Mouse (Mus musculus) midbrain, embryonic 12.5 days (tissue): Measurements from ENCODE around the gene BC029722. TPM values are rescaled to one million over a fixed set of nuclear protein-coding genes. Genes with fewer than 3 reads are reported as not detected.

Source experiments
- ATAC-seq: fragments of 200-750 bp; cut with Nextera tagmentation; 2 replicates; pipeline ENCODE4 v1.8.0; 2017; ENCODE audit warnings: low read depth, moderate TSS enrichment, moderate library complexity; ENCODE audit not compliant: low FRiP score
- H3K27ac ChIP-seq: fragments of 300-500 bp; sonication (generic); replicated peaks from 2 replicates; pipeline ENCODE4 v1.5.1; 2016; ENCODE audit warnings: mild to moderate bottlenecking
- H3K27me3 ChIP-seq: fragments of 300-500 bp; sonication (generic); 2 replicates; pipeline ENCODE4 v1.6.1; 2016; ENCODE audit warnings: mild to moderate bottlenecking
- H3K36me3 ChIP-seq: fragments of 300-500 bp; sonication (generic); 2 replicates; pipeline ENCODE4 v1.6.1; 2016
- H3K4me1 ChIP-seq: fragments of 300-500 bp; sonication (generic); 2 replicates; pipeline ENCODE4 v1.6.1; 2016
- H3K4me2 ChIP-seq: fragments of 300-500 bp; sonication (generic); replicated peaks from 2 replicates; pipeline ENCODE4 v1.6.1; 2016; ENCODE audit warnings: mild to moderate bottlenecking, moderate library complexity
- H3K4me3 ChIP-seq: fragments of 300-500 bp; sonication (generic); 2 replicates; pipeline ENCODE4 v1.5.1; 2016; ENCODE audit warnings: mild to moderate bottlenecking
- H3K9ac ChIP-seq: fragments of 300-500 bp; sonication (generic); replicated peaks from 2 replicates; pipeline ENCODE4 v1.6.1; 2016; ENCODE audit warnings: mild to moderate bottlenecking, moderate library complexity
- H3K9me3 ChIP-seq: fragments of 300-500 bp; sonication (generic); 2 replicates; pipeline ENCODE4 v1.6.1; 2016; ENCODE audit warnings: mild to moderate bottlenecking
- WGBS: fragments of 180-500 bp; shearing (Covaris S2); methylation state at CpG from one replicate; pipeline ENCODE4 v1.1.7; 2016; 5-methylcytosine and 5-hydroxymethylcytosine counted together
- polyA plus RNA-seq: library from polyadenylated mRNA; unstranded; fragments of >200 nt; fragmentation: Nextera tagmentation; extraction: Ambion mirVana; gene quantifications from 2 replicates; pipeline ENCODE4 v1.2.1, GENCODE M21; 2016

BC029722 gene
- polyA plus RNA-seq, 1 experiment from 2014 or later, result 14.4 TPM

- ATAC-seq, result no peak
- no peak overlapping the region for H3K4me2 ChIP-seq
- no peak overlapping the region for H3K4me3 ChIP-seq
- H3K4me1 ChIP-seq, result peaks cover 16% of the 10 kb centered on the region
- no peak overlapping the region for H3K27ac ChIP-seq
- H3K27me3 ChIP-seq, result no peaks in the 10 kb centered on the region
- H3K9ac ChIP-seq, result no peak overlapping the region
- peaks cover 30% of the 10 kb centered on the region for H3K36me3 ChIP-seq
- WGBS, result 78% methylated on average over 10 of the region's 10 CpGs
- no peaks in the 10 kb centered on the region for H3K9me3 ChIP-seq
These were observed 1.7 kb downstream of the BC029722 start for GRCm38 (mm10) chr2:155817301-155818245.

GRCm38 (mm10) chr2:155816179-155816578, 3.0 kb downstream of the BC029722 start:
- no peak overlapping the region for H3K4me3 ChIP-seq
- no peak overlapping the region for H3K9ac ChIP-seq
- no peaks in the 10 kb centered on the region for H3K9me3 ChIP-seq
- no peak overlapping the region for H3K27ac ChIP-seq
- 100% methylated on average over 1 of the region's 1 CpGs for WGBS
- H3K36me3 ChIP-seq, result peaks cover 18% of the 10 kb centered on the region
- peaks cover 16% of the 10 kb centered on the region for H3K4me1 ChIP-seq
- H3K27me3 ChIP-seq, result no peaks in the 10 kb centered on the region
- ATAC-seq, result no peak
- no peak overlapping the region for H3K4me2 ChIP-seq

GRCm38 (mm10) chr2:155814829-155815228, 4.4 kb downstream of the BC029722 start:
- Histone ChIP-seq H3K36me3 (0 out of 2 replicates have a peak, but pooled peaks cover 4% of the 10 kb centered on the region), H3K27me3 (no peaks in the 10 kb centered on the region), H3K9me3 (no peaks in the 10 kb centered on the region), H3K4me1 (peaks cover 16% of the 10 kb centered on the region), H3K4me3 (no peak overlapping the region), H3K9ac (no peak overlapping the region), H3K27ac (no peak overlapping the region), H3K4me2 (no peak overlapping the region)
- 40% methylated on average over 5 of the region's 5 CpGs for WGBS
- ATAC-seq, result no peak

- no peak overlapping the region for H3K4me2 ChIP-seq
- 0 out of 2 replicates have a peak, but pooled peaks cover 4% of the 10 kb centered on the region for H3K36me3 ChIP-seq
- H3K4me3 ChIP-seq, result no peak overlapping the region
- H3K27ac ChIP-seq, result no peak overlapping the region
- ATAC-seq, result no peak
- no peaks in the 10 kb centered on the region for H3K9me3 ChIP-seq
- WGBS, result 93% methylated on average over 4 of the region's 4 CpGs
- H3K27me3 ChIP-seq, result no peaks in the 10 kb centered on the region
- H3K4me1 ChIP-seq, result no peaks in the 10 kb centered on the region
- H3K9ac ChIP-seq, result no peak overlapping the region
These were observed 6.6 kb downstream of the BC029722 start for GRCm38 (mm10) chr2:155812637-155813036.

GRCm38 (mm10) chr2:155811821-155812396, 7.3 kb downstream of the BC029722 start:
- no peak for ATAC-seq

GRCm38 (mm10) chr2:155809620-155810019, 9.6 kb downstream of the BC029722 start:
- H3K36me3 ChIP-seq, result no peaks in the 10 kb centered on the region
- no peak for ATAC-seq
- 90% methylated on average over 4 of the region's 4 CpGs for WGBS

More at GRCm38 (mm10) chr2:155811821-155812396, 7.3 kb downstream of the BC029722 start:
- H3K4me1 ChIP-seq, result no peaks in the 10 kb centered on the region
- H3K4me3 ChIP-seq, result no peak overlapping the region
- H3K9me3 ChIP-seq, result no peaks in the 10 kb centered on the region
- H3K9ac ChIP-seq, result no peak overlapping the region
- 0 out of 2 replicates have a peak, but pooled peaks cover 4% of the 10 kb centered on the region for H3K36me3 ChIP-seq
- WGBS, result 42% methylated on average over 16 of the region's 16 CpGs
- H3K27me3 ChIP-seq, result no peaks in the 10 kb centered on the region
- no peak overlapping the region for H3K27ac ChIP-seq
- H3K4me2 ChIP-seq, result no peak overlapping the region

GRCm38 (mm10) chr2:155807408-155807807, 11.8 kb downstream of the BC029722 start:
- H3K4me1 ChIP-seq, result no peaks in the 10 kb centered on the region
- no peaks in the 10 kb centered on the region for H3K9me3 ChIP-seq
- no peak overlapping the region for H3K9ac ChIP-seq
- H3K4me3 ChIP-seq, result no peak overlapping the region
- no peak overlapping the region for H3K4me2 ChIP-seq
- ATAC-seq, result no peak
- H3K36me3 ChIP-seq, result no peaks in the 10 kb centered on the region
- H3K27me3 ChIP-seq, result no peaks in the 10 kb centered on the region
- no peak overlapping the region for H3K27ac ChIP-seq
- WGBS, result 81% methylated on average over 3 of the region's 4 CpGs

More at GRCm38 (mm10) chr2:155809620-155810019, 9.6 kb downstream of the BC029722 start:
- Histone ChIP-seq H3K9ac (no peak overlapping the region), H3K4me3 (no peak overlapping the region), H3K27ac (no peak overlapping the region), H3K4me2 (no peak overlapping the region), H3K27me3 (no peaks in the 10 kb centered on the region), H3K9me3 (no peaks in the 10 kb centered on the region), H3K4me1 (no peaks in the 10 kb centered on the region)

- 76% methylated on average over 5 of the region's 5 CpGs for WGBS
- Histone ChIP-seq H3K36me3 (no peaks in the 10 kb centered on the region), H3K4me1 (no peaks in the 10 kb centered on the region), H3K9ac (no peak overlapping the region), H3K9me3 (no peaks in the 10 kb centered on the region), H3K27ac (no peak overlapping the region), H3K4me3 (no peak overlapping the region), H3K4me2 (no peak overlapping the region), H3K27me3 (no peaks in the 10 kb centered on the region)
- ATAC-seq, result no peak
These were observed 12.7 kb downstream of the BC029722 start for GRCm38 (mm10) chr2:155806548-155806947.

GRCm38 (mm10) chr2:155805925-155806255, 13.3 kb downstream of the BC029722 start:
- no peaks in the 10 kb centered on the region for H3K27me3 ChIP-seq
- no peaks in the 10 kb centered on the region for H3K4me1 ChIP-seq
- no peak overlapping the region for H3K27ac ChIP-seq
- H3K4me3 ChIP-seq, result no peak overlapping the region
- H3K9ac ChIP-seq, result no peak overlapping the region
- H3K4me2 ChIP-seq, result no peak overlapping the region
- no peaks in the 10 kb centered on the region for H3K9me3 ChIP-seq
- H3K36me3 ChIP-seq, result no peaks in the 10 kb centered on the region
- ATAC-seq, result no peak
- WGBS, result 79% methylated on average over 6 of the region's 6 CpGs

- Histone ChIP-seq H3K9ac (no peak overlapping the region), H3K4me2 (no peak overlapping the region), H3K4me3 (no peak overlapping the region), H3K27ac (no peak overlapping the region), H3K36me3 (no peaks in the 10 kb centered on the region), H3K9me3 (no peaks in the 10 kb centered on the region), H3K27me3 (no peaks in the 10 kb centered on the region), H3K4me1 (no peaks in the 10 kb centered on the region)
- 66% methylated on average over 6 of the region's 6 CpGs for WGBS
- no peak for ATAC-seq
These were observed 13.8 kb downstream of the BC029722 start for GRCm38 (mm10) chr2:155805231-155805924.

- 81% methylated on average over 5 of the region's 5 CpGs for WGBS
- H3K4me3 ChIP-seq, result no peak overlapping the region
- ATAC-seq, result no peak
These were observed 15.2 kb downstream of the BC029722 start for GRCm38 (mm10) chr2:155804053-155804452.

GRCm38 (mm10) chr2:155802761-155803160, 16.5 kb downstream of the BC029722 start:
- H3K4me1 ChIP-seq, result no peaks in the 10 kb centered on the region
- ATAC-seq, result no peak
- no peak overlapping the region for H3K4me2 ChIP-seq
- H3K27ac ChIP-seq, result no peak overlapping the region
- 0 out of 2 replicates have a peak, but pooled peaks cover 3% of the 10 kb centered on the region for H3K36me3 ChIP-seq
- H3K4me3 ChIP-seq, result no peak overlapping the region
- H3K9me3 ChIP-seq, result no peaks in the 10 kb centered on the region
- H3K9ac ChIP-seq, result no peak overlapping the region
- no peaks in the 10 kb centered on the region for H3K27me3 ChIP-seq
- WGBS, result 62% methylated on average over 3 of the region's 3 CpGs

More at GRCm38 (mm10) chr2:155804053-155804452, 15.2 kb downstream of the BC029722 start:
- no peak overlapping the region for H3K9ac ChIP-seq
- H3K27ac ChIP-seq, result no peak overlapping the region
- no peaks in the 10 kb centered on the region for H3K27me3 ChIP-seq
- no peaks in the 10 kb centered on the region for H3K36me3 ChIP-seq
- no peak overlapping the region for H3K4me2 ChIP-seq
- H3K9me3 ChIP-seq, result no peaks in the 10 kb centered on the region
- H3K4me1 ChIP-seq, result no peaks in the 10 kb centered on the region
